Mouse (Mus musculus) liver, adult (tissue): ENCODE results near the gene Ciao2a.

ENCODE experiments used
- GATA4 ChIP-seq: IDR thresholded peaks from 2 replicates; pipeline ENCODE4 v1.6.1; 2014; ENCODE audit warnings: mild to moderate bottlenecking, low read length; ENCODE audit not compliant: insufficient replicate concordance

Gene Ciao2a

DNA sequence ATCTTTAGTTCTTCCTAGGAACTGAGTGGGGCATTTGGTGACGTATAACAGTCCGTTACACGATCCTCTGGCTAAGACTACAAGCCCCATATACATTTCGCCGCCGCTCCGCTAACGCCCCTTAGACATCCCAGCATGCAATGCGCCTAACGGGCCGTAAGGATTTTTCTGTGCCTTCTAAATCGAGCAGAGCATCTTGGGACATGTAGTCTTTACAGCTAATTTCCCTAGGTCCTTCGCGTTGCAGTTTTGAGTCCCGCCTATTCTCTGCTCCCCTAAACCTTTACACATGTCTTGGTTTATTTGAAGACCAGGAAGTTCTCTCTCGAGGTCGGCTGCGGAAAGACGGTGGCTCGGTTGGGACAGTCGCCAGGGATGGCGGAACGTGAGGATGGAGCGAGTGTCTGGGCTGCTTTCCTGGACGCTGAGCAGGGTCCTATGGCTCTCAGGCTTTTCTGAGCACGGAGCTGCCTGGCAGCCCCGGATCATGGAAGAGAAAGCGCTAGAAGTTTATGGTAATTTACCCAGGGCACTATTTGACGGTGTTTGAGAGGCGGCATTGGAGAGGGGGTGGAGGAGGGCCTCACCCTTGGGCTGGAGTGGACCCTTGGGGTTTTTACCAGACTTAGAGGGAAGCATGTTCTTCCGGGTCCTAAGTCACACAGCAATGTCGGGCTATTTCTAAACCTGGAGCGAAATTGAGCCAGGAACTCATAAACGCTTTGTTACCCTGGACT lies at the start of gene Ciao2a, which contains the start of gene Snx1:
Ciao2a (plus strand) TSS at position 156 of the 737 bp plus-strand sequence.
Snx1 (minus strand) TSS at position 132 of the 737 bp plus-strand sequence.
- no peak for TF ChIP-seq GATA4

DNA sequence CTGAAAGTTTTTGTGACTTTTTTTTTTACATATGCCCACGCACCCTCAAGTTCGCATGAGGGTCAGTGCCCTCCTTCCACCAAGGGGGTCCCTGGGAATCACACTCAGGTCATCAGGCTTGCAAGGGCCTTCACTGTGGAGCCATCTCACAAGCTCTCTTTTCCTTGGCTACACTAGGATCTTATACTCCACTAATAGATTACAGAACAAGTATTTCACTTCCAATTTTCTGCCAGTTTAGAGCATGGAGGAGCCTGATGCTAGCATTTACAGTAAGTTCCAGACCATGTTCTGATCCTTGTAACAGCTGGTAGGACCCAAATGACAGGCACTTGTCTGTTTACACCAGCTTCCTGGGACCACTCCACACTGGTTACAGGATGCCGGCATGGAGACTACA lies 48.3 kb upstream of the Ciao2a start:
- TF ChIP-seq GATA4, result no peak

DNA sequence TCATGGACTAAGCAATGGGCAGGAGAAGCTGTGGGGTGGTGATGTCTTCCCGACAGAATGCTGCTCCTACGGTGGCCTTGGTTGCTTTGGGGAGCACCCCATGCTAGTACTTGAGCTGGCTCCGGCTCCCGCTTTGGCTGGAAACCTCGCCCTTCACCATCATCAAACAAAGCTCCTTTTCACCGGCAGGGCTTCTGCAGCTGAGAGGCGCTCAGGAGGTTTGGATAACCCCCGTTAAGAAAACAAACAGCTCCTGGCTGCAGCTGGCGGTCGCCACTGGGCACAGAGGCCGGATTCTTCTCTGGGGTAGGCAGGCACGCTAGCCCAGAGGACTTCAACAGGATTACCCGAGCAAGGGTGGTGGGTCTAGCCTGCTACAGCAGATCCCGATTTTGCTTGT lies 47.9 kb upstream of the Ciao2a start:
- TF ChIP-seq GATA4, result no peak

DNA sequence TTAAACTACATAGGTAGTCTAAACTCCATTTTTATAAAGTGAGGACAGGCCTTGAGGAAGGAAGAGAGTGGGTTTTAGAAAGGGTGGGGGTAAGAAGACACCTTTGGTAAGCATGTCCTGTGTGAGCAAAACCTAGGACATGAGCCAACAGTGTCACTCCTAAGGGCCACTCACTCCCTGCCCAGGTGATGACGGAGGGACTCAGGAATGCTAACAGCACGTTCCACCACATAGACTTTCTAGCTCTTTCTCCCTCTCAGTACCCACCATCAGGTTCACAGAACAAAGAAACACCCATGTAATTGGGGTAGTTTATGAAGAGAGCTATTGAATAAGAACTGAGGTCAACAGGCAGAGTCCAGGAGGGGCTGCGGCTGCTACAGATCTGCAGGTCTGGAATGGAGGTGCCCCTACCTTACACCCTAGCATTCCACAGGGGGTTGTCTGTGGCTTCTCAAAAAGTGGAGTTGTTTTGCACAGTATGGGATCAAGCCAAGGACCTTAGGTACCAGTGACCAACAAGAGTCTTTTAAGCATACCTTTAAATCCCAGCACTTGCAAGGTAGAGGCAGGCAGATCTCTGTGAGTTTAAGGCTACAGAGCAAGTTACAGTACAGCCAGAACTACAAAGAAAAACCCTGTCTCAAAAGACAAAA lies 45.5 kb upstream of the Ciao2a start:
- no peak for TF ChIP-seq GATA4

DNA sequence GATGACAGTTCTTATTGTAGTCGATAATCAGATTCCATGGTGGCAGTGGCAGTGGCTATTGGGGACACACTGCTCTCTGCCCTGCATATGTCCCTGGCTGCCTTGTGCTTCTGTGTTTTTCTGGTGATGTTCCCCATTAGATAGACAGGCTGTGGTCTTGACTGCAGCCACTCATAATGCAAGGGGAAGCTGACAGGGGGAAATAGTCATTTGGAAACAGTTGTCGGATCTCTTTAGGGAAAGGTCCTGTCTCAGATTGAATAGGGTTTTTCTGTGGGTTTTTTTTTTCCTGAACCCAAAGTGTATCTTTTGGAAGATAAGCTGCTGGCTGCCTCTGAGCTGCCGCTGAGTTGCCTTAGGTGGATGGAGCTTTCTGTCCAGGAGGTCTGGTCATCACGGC lies 44.4 kb upstream of the Ciao2a start:
- no peak for TF ChIP-seq GATA4

DNA sequence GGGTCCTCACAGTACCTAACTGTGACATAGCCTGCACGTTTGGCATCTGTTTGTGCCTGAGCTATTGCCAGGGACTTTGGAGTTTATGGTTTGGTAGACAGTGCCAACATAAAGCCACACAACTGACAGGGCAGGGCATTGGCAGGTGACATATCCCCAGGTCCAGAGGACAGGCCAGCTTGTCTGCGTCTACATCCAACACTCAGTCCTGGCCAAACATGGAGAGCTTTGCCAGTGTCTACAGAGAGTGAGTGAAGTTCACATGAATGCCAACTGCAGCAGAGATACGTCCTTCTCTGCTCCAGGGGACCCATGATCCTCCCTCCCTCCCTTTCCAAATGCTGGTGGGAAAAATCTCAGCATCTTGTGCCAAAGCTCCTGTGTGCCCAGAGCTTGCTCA lies 42.2 kb upstream of the Ciao2a start:
- no peak for TF ChIP-seq GATA4

DNA sequence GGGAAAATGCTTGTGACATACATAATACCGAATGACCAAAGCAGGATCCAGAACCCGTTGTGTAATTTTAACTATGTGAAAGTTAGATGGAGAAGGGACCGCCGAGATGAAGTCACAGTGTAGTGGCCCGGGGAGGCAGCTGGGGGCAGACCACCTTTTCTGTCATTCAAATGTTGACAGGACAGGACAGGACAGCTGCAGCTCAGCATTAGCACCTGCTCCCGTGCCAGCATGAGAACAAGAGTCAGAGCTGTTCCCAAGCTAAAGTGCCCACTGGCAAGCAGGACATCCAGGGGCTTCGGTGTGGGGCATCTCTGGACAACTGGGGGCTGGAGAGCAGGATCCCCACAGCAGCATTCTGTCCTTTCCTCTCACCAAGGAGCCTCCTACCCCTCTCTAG lies 39.3 kb upstream of the Ciao2a start:
- no peak for TF ChIP-seq GATA4

DNA sequence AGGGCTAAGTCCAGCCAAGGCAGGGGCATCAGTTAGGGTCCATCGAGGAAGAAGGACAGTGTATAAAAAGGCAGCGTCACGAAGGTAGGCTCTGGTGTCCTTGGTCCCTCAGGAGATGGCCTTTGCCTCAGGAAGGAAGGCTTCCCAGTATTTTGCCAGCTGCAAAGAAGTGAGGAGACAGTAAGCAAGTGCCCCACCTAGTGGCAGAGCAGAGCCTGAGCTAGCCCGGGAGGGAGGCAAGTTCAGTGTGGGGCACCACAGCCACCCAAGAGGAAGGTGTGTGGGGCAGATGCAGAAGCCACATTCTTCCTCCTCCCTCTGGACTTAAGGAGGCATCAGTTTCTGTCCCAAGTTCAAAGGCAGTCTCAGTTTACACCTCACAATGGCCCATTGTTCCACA lies 38.0 kb upstream of the Ciao2a start:
- no peak for TF ChIP-seq GATA4

DNA sequence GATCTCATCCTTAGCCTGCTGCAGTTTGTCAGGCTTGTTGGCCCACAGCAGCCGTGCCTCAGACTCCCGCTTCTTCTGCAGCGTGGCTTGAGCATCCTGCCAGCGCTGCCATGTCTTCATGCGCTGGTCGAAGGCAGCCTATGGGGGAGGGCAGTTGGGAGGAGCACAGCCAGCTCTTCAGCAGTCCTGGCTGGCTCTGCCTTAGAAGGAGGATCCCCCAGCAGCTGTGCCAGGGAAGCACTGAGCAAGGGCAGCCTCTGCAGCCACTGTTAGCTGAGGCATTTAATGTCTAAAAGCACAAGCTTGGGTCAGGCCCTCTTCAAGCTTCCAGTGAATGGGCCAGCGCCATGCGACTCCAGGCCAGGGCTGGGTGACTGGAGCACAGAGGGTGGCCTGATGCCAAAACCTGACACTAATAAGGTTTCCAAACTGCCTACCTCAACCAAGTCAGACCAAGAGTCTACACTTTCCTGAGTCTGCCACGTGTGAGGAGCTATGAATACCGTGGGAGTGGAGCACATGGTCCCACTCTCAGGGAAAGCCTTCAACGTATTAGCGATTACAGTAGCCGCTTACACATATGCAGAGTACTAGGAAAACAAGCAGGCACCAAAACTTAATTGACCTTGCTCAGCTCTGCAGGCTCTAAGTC lies 35.7 kb upstream of the Ciao2a start:
- TF ChIP-seq GATA4, result no peak

DNA sequence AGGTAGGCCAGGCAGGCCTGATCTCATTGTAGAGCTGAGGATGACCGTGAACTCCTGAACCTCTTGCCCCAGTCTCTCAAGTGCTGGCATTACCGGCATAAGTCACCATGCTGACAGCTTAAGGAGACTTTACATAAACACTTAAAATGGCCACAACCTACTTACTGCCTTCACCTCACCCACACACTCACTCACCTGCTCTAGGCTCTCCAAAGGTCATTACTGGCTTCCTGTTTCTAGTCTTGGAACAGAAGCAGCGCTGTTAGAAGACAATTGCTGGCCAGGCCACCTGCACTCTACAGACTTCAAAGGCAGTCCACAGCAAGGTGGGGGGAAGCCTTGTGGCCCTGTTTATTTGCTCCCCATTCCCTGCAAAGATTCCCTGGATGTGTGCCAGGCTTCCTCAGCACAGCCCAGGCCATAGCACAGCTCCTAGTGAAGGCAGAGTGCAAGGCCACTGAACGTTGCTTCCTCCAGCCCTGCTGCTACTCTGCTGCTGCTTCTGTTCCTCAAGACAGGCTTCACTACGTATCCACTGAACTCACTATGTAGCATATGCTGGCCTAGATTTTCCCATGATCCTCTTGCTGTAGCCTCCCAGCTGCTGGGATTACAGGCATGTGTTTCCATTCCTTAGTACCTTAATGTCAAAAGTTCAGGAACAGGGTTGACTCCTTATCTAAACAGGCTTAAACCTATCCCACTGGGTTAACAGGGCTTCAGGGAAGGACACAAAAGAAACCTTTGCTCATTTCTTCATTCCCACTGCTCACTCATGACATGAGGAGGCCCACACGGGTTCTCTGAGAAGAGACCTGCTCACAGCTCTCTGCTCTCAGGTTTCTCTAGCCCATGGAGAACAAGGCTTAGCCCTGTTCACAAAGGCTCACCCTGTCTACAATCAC lies 34.8 kb upstream of the Ciao2a start:
- TF ChIP-seq GATA4, result no peak

DNA sequence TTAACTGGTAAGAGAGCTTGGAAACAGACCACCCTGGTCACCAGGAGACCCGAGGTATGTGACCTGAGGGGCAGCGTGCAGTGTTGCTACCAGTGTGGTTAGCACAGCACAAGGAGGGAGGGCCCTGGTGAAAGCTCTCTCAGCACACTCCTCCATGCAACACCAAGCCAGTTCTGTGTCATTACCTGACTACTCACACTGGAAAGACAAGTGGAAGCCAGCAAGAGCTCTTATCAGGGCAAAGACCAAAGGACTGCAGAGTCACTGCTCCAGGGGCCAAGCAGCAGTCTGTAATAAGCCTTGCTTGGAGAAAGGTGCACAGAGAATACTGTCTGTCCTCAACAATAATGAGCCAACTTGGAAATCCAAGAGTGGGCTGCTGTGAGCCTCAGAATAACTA lies 33.7 kb upstream of the Ciao2a start:
- no peak for TF ChIP-seq GATA4

DNA sequence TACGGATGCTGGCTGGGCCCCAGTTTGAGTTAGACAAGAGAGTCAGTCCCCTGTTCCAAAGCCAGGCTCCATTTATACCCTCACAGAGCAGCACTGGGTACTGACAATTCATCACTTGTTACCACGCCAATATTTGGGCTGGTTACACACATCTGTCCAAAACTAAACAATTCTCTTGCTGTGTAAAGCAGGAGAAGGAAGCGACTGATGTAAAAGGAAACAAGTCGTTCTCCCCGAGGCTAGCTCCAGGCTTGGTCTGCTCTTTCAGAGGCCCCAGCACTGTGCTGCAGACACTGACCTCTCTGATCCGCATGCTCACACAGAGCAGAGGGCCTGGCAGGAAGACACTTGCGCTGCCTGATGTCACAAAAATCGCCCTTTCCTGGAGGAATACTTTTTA lies 24.8 kb upstream of the Ciao2a start:
- TF ChIP-seq GATA4, result no peak

DNA sequence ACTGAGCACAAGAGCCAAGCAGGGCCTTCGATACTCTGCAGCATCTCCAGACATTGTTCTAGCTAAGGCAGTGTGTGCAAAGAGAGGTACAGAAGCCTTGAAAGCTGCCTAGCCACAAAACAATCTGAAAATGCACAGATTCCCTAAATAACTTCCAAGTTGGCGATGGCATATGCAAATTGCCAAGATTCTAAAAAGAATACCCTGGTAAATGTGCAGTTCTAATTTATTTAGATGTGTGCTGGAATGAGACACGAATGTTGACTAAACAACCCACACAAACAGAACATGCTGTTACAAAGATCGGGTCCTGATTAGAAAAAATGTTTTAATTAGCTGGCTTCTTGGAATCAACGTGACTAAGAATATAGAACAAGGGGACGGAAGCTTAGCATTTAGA lies 23.7 kb upstream of the Ciao2a start:
- TF ChIP-seq GATA4, result no peak

DNA sequence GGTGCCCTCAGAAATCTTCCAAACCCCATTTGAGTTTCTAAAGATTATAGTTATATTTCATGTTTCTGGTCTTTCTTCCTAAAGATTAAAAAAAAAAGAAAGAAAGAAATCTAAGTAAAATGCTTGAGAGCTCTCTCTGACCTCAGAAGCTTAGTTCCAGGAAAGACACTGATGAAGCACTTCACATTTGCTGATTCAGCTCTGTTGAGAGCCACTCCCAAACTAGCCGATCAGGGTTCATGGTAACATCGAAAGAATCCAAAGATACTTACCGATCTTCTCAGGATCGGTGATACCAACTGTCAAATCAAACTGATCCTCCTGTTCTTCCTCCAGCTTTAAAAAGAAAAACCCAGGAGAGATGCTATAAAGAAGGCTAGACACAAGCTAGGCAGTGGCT lies 21.8 kb upstream of the Ciao2a start:
- TF ChIP-seq GATA4, result no peak

DNA sequence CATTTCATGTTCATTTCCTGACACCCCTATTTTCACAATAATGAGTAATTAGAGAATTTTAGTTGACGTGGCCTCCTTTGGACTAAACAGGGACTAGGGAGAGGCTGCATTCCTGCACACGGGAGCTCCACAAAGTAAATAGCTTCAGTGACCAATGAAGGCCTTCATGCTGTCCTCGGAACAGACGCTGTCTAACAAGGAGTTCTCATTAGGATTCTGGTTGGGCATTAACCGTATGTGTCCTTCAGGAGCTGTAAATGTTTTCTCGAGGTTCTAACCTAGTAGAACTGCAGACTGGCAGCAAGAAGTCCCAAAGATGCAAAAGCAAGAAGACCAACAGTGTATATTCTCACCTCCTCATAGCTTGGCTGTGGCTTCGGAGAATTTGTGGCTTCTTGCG lies 21.2 kb upstream of the Ciao2a start:
- no peak for TF ChIP-seq GATA4
